Mouse (Mus musculus): Measurements from ENCODE around the gene Btbd35f7. TPM values are rescaled to one million over a fixed set of nuclear protein-coding genes. Genes with fewer than 3 reads are reported as not detected.
"Not testable (repeated sequence)": the region's sequence is repeated elsewhere in the genome, so short reads cannot be mapped to it uniquely, and the experiment has no call there.

Btbd35f7 gene
- polyA plus RNA-seq (2012; rRNA removed), result not detected in 2 replicates

- no CpG with 5 or more reads among the region's 2 CpGs for WGBS
- not testable (repeated sequence) for DNase-seq (ENCODE audit: low read depth, low spot score)
Measured at GRCm38 (mm10) chrX:5668767-5669166, at the start of gene Btbd35f7. Gene Btbd35f7 (plus strand): TSS chrX:5669067.

Other genes with a start within 250 kb of the Btbd35f7 start
- gene Mycs, start 199.8 kb upstream of the Btbd35f7 start, polyA plus RNA-seq (2012; rRNA removed), result not detected in 2 replicates